Mouse (Mus musculus) left cerebral cortex, postnatal 14 days (tissue): ENCODE measurements around the gene Tle3. TPM values are rescaled to one million over a fixed set of nuclear protein-coding genes. Genes with fewer than 3 reads are reported as not detected.

Experiments
- DNase-seq, 2 experiments: peaks; one replicate each; pipeline ENCODE4 v3.0.0; 2021 to 2022; ENCODE audit warnings: low spot score in 2 of 2, mixed read lengths in 1 of 2
- intact Hi-C: fragments of 180-260 bp; cut with DNase I; formaldehyde crosslinking; loops from one replicate; pipeline ENCODE4 v1.15.1; 2025
- total RNA-seq, 2 experiments: library from RNA; stranded (reverse); gene quantifications; 2 replicates each; pipeline ENCODE4 v1.2.3; 2021

The Tle3 gene
- total RNA-seq, 2 experiments from 2014 or later = 81.7 to 98.0 TPM

DNA sequence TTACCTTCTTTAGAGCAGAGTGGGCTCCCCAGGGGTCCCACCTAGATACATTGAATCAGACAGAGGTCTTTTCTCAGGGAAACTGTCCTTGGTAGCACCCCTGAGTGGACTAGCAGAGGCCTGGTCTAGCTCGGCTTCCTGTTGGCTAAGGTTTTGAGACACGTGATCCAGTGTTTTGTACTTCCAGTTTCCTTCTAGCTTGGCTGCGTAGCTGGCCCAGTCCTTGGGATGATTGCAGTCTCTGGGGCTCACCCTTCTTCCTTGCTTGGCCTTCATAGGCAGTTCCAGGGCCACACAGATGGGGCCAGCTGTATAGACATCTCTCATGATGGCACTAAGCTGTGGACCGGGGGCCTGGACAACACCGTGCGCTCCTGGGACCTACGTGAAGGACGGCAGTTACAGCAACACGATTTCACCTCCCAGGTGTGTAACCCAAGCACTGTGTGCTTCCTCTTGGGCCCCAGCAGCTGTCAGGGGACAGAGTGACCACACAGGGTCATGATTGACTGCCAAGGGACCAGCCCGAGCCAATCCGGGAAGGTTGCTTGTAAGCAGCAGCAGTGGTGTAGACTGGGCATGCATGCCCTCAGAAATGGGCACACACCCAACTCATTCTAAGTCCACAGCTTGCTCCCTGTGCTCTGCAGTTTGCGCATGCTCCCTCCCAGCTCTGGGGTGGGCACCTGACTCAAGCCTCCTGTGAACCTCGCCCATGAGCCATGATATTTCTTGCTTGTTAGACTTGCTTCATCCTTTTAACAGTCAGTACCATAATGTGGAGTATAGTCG is 41.7 kb downstream of the Tle3 start:
- intact Hi-C loops = no loop called here
- no peak for DNase-seq

DNA sequence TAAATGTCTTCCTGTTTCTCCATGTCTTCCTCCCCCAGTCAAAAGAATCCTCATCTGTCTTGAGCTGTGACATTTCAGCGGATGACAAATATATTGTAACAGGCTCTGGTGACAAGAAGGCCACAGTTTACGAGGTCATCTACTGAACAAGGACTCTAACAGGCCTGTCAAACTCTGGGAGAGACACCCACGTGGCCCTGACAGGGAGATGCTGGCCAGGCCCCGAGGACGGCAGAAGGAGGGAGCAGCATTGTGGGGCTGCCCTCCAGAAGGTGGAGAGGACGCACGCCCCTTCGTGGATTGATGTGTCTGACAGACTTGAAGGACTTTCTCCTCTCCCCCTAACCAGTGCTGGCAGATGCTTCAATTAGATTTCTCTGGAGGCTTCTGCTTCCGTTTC is 44.4 kb downstream of the Tle3 start:
- intact Hi-C loops = no loop called here
- no peak for DNase-seq

DNA sequence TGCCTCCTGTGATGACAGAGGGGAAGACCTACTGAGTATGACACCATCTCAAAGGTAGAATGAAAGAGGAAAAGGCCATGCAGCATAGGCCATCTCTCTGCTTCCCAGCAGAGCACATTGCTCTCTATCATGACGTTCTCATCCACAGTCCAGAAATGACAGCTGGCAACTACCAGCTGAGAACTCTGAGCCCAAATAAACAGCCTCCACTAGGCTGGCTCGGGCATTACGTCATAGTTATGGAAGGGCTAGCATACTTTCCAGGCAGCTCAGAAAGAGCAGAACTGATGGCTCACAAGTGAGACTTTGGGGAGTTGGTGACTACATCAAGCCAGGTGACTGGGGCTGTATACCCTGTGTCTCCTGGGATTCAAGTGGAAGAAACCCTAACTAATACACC is 49.5 kb downstream of the Tle3 start:
- DNase-seq = no peak
- intact Hi-C loops = no loop called here

DNA sequence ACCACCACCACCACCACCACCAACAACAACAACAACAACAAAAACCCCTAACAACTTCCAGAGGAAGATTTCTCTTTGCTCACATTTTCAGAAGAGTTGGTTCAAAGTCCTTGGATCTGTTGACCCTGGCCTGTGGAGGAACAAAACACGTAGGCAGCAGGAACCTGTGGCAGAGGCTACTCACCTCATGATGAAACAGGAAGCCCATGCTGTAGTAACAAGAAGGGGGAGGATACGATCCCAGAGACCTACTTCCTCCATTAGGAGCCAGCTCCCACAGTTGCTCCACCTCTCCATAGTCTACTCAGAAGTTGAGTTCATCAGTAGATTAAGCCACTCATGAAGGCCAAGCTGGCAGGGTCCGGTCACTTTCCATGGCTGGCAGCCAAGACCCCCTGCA is 52.1 kb downstream of the Tle3 start:
- intact Hi-C loops = no loop called here
- no peak for DNase-seq

DNA sequence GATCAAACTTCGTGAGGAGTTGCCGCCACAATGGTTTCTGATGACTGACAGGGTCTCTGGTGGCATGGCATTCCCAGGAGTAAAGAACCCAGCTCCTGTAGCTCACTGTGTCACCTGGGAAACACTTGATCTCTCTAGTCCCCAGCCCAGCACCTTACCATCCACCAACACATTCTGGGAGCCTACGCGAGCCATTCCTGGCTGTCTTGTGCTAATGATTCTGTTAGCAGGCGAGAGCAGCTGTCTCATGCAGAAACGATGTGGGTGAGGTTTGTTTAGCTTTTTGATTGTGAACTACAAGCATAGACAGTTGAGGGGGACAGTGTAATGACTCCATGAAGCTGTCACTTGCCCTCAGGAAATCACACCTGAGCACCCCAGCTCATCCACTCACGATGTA is 54.3 kb downstream of the Tle3 start:
- intact Hi-C loops = no loop called here
- no peak for DNase-seq

DNA sequence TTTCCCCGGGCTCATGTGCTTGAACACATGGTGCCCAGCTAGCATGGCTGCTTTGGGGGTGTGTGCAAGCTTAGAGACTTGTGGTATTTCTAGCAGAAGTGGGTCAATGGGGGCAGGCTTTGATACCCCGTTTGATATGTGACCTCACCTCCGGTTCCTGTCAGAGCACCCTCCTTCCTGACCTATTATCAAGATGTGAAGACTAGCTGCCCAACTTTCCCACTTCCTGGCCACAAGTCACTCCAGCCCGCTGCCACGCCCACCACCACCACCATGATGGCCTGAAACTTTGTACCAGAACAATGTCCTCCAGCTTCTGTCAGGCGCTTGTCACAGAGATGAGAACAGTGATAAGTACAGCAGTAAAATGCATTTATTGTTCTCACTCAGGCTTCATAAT is 54.9 kb downstream of the Tle3 start:
- DNase-seq = no peak
- intact Hi-C loops = no loop called here

DNA sequence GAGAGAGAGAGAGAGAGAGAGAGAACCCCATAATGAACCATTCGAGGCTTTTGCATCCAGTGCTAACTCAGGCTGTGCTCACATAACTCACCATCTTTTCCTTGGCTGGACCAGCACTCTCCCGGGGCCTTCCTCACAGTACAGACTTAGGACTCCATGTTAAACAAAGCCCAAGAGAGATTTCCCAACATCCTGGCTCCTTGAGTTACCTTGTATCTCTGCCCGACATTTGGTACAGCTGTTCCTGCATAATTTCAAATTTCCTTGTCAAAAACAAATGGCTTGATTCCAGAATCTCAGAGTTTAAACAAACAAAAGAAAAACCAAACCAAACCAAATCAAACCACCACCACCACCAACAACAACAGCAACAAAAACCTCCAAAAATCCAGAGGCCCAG is 55.7 kb downstream of the Tle3 start:
- no peak for DNase-seq
- intact Hi-C loops = no loop called here

DNA sequence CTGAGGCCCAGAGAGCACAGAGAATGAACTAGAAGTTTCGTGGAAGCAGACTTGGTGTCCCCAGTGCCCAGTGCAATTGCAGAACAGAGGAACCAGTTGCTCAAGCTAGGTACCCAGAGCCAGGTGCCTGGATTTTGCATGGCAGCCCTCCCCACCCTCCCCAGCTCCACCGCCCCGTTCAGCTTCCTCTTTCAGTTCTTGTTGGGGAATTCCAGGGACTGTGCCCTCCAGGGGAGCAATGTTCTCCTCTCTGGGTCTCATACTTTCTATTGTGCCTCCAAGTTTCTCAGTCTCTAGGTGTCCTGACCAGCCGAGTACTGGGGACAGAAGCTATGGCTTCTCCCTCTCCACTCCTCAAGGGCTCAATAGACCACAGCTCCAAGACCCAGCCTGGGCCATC is 59.7 kb downstream of the Tle3 start:
- no peak for DNase-seq
- intact Hi-C loops = no loop called here

DNA sequence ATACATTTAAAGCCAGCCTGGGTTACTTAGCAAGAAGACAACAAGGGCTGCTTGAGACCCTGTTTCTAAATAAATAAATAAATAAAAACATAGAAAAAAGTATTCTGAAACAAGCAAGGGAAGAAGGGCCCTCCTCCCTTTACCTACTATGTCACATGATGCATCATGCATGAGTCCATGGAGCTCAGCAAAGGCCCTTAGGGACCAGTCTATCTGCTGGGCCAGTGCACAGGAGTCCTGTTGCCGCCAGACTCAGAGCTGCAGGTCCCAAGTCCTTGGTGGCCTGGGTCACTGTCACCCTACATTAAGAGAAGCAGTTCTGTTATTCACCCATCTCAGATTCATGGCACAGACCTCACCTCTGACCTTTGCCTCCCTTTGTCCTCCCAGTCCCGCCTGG is 61.0 kb downstream of the Tle3 start:
- no peak for DNase-seq
- intact Hi-C loops = no loop called here

DNA sequence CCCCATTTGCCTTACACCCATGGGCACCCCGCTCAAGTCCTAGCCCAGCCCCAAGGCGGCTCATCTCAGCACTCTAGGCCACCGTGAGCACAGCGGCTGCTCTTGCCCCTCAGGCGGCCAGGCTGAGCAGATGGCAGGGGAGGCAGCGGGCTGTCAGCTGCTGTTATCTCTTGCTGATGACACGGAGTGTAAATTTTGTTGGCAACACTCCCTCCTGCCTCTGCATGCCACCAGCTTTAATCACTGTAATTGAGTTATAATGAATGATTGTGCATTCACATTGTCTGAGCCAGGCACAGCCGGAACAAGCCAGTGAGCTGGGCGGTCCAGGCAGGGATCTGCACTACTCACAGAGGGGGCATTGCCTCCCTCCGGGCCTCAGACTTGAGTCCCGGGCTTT is 61.9 kb downstream of the Tle3 start:
- intact Hi-C loops = no loop called here

DNA sequence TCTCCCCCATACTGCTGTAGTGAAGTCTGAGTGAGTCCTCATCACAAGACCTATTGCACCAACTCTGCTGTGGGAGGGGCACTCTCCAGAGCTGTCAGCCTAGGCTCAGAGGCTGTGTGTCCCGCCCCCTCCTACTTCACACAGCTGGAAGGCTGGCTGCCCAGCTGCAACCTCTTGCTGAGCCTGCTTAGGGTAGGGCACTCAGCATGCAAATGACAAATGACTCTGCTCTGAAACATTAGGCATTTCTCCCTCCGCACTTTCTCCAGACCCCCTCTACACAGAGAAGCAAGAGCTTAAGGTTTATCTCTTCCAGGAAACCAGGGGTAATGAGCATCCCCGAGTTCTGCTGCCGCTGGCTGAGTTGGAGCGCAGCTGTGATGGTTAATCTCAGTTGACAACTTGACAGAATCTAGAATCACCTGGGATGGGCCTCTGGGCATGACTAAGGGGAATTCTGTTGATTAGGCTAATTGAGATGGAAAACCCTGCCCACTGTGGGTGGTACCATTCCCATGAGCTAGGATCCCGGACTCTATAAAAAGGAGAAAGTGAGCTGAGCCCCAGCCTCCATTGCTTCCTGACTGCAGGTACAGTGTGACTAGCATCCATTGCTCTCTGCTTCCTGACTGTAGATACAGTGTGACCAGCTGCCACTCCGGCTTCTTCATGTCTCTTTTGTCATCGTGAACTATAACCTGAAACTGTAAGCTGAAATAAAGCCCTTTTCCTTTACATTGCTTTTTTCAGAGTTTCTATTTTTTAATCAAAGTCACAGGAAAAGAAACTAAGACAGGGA is 63.2 kb downstream of the Tle3 start:
- intact Hi-C loops = no loop called here

More for the DNA sequence above, 61.9 kb downstream of the Tle3 start:
- DNase-seq = peak in 1 of 2 experiments; percentile 57

DNA sequence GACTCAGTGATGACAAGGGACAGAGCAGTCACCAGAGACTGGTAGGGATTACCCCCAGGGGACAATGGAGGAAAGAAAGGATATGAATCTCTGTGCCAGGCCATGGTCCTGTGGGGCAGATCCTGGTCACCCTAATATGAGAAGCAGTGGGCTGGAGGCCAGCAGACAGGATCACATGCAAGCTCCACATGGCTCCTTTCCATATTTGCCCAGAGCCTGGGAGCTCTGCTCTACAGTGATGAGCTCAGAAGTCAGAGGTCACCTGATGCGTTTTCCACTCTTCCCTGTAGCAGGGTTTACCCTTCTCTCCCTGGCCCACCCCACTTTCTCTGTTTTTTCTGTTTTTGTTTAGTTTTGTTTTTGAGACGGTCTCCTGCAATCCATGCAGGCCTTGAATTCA is 63.9 kb downstream of the Tle3 start:
- intact Hi-C loops = no loop called here
- no peak for DNase-seq

More for the DNA sequence above, 63.2 kb downstream of the Tle3 start:
- DNase-seq = no peak

DNA sequence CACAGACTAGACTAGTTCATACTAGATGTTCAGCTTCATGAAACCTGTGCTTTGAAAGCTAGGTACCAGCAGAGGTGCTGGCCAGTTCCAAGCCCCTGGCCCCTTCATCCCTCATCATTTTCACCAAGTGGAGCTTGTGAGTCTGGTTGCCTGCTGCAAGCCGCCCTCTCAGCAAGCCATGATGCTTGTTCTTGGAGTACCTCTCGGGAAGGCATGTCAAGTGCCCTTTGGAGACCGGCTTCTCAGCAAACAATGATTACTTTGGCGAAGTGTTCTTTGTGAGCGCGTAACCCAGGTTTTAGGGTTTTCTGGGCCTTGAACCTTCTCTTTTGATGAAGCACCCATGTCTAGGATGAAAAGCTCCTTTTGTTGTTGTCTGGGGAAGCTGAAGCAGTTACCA is 64.6 kb downstream of the Tle3 start:
- intact Hi-C loops = no loop called here
- DNase-seq = no peak

DNA sequence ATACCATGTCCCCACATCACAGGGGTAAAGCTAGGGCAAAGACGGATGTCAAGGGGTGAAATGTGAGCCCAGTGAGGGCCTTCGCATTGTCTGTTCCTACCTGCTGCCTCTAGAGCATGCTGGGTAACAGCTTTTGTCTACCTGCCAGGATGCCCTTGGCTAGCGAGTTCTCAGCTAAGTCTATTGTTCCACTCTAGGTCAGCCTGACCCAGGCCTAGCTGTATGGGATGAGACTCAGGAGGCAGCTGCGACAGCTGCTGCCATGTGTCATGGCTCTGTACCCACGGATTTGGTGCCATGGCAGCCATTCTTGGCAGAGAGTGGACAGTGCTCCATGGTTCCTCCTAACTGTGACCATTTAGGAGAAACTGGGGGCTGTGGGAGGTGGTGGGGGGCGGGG is 66.9 kb downstream of the Tle3 start:
- DNase-seq = no peak
- intact Hi-C loops = no loop called here

DNA sequence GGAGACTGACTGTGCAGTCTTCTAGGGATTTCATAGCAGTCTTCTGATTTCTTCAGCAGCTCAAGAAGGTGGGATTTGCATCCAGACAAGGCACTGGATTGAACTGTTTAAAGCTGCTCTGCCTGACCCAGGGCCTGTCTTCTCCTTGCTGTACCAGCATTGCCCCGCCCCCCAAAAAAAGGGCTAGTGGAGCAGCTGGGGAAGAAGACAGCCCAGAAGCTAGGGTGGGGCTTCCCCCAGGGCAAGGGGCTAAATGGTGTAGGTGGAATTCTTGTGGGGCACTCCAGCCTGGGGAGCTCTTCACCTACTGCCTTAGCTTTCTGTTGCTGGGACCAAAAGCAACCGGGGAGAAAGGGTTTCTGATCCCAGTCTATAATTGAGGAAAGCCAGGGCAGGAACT is 67.8 kb downstream of the Tle3 start:
- no peak for DNase-seq
- intact Hi-C loops = no loop called here

DNA sequence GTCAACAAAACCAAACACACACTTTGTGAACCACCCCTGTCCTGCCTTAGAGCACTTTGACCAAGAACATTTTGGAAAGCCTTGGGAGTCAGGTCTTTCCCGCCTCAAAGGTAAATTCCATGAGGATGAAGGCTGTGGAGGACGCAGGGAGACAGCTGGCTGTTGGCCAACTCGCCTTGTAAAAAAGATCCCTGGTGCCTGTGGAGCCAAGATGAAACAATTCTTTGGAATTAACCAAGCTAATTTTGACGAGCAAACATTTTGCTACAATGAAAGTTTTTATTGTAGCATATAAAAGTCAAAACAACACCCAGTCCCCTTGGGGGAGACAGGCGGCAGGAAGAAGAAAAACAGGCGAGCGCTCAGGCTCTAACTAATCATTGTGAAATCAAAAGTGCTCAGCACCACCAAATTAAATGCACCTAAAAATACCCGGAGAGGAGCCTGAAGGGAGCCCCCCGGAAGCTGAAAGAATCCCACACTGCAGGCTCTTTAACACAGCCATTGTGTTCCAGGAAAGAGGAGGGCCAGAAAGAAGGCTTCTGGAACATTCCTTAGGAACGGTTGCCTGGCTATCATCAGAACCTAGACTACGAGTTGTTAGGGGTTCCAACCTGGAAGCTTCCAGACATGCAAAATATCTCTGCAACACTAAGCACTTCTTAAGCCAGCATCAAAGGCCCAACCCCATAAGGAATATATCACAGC is 69.2 kb downstream of the Tle3 start:
- DNase-seq = peak; percentile 34 to 57
- intact Hi-C loops = no loop called here

DNA sequence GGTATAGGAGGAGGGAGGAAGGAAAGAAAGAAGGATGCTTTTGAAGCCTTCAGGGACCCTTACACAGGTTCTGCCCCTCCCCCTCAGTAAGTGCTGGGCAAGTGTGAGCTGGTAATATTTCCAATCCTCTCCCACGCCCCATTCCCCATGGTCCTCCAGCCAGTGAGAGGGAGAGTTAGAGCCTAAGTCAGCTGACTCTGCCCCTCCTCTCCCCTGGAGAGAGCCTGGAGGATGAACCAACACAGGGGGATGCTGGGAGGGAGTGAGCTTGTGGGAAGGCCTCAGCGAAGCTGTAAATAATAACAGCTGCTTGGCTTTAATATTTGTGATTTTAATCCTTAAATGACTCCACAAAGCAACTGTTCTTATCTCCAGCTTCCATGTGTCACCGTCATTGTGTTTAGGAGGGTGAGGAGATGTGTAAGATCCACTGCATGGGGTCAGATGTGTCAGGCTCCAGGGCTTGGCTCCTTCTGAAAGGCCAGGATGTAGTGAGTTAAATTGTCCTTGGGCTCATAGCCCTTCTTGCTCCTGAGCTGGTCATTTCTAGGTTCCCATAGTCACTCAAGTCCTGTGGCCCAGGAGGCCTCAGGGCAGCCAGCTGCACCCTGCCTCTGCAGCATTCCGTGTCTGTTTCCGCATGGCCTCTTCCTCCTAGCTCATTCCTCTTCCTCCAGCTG is 70.9 kb downstream of the Tle3 start:
- intact Hi-C loops = no loop called here

DNA sequence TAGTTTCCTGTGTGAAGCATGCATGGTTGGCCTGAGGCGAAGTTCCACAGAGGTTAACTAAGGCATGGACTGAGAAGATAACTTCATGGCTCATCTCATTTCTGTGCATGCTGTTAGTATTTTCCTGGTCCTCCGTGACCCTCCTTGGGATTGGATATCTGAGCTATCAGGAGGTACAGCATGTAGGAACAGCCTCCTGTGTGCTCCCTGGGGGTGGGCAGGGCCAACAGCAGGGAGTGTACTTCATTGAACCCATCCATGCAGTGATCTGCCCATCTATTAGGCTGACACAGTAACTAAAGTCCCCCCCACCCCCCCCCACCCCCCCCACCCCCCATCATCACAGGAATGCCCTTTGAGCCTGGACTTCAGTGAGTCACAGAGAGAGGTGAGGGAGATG is 73.0 kb downstream of the Tle3 start:
- no peak for DNase-seq
- intact Hi-C loops = no loop called here

More for the DNA sequence above, 70.9 kb downstream of the Tle3 start:
- DNase-seq = no peak

DNA sequence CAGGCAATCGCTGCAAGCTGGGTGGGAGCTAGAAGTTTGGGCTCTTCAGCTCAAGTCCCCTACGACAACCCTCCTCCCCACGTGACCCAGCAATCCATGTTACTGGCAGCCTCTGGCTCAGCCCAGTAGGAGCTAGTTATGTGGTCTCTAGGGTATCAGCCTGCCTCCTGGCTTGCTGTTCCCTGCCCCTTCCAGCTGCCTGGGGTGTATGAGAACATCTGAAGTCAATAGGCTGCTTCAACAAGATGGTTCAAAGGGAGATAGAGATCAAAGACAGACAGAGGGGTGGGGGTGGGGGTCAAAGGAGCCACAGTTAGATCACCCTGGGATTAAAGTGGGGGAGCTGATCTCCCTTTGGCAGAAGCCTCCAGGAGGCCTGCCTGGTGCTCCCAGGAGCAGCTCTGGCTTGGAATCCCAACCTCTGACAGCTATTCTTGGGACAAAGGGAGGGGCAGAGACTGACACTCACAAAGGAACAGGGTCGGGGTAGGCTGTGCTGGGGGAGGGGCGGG is 73.6 kb downstream of the Tle3 start:
- intact Hi-C loops = no loop called here
- DNase-seq = no peak

DNA sequence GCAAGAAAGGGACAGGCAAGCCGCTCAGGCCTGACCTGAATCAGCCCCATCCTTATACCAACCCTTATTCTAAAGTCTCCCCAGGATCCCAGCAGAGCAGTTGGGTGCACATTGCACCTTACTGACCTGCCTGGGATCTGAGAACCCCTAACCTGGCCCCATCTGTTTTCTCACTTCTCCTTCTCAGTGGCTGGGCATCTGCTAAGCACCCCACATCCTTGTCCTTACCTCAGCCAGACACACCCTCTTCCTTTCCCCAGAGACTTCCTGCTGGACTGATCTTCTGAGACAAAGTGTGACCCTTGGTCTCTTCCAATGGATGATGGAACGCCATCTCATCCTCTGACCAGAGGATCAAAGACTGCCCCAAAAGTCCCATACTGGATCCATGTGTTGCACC is 74.8 kb downstream of the Tle3 start:
- intact Hi-C loops = no loop called here

More for the DNA sequence above, 74.8 kb downstream of the Tle3 start:
- no peak for DNase-seq
